Mouse (Mus musculus): ENCODE results near the gene Tmem120b. TPM values are rescaled to one million over a fixed set of nuclear protein-coding genes. Genes with fewer than 3 reads are reported as not detected.

Gene Tmem120b
- polyA plus RNA-seq, 1 experiment from 2014 or later = 23.3 TPM

DNA sequence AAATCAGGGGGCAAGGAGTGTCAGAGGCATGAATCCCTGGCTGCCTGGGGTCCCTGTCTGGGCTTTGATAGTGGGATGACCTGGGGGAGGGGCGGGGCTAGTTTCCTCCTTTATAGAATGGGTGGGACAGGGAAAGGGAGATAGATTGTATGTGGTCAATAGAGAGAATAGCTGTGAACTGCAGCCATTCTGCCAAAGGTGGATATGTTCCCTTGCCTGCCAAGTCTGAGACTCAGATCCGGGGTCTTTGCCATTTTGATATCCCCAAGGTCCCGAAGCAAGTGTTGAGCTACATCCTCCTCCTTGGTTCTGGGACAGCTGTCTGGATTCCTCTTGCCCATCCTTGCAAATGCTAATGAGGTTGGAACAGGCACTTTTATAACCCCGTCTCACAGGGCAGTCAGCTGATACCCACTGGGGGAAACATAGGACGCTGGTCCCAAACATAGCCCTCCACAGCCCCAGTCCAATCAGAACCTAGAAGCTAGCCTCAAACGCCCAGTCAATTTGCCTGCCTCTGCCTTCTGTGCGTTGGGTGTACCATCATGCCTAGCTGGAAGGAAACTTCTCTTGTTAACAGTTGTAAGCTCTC is 52.5 kb downstream of the Tmem120b start:
- Histone ChIP-seq H3K4me1 (0 out of 2 replicates have a peak, but pooled peaks cover 2% of the 10 kb centered on the region), H3K4me3 (no peak overlapping the region), H3K9ac (no peak overlapping the region; the same call in 1 of the 2 replicates), H3K9me3 (no peaks in the 10 kb centered on the region), H3K27ac (no peak overlapping the region), H3K36me3 (replicated peaks) (no peaks in the 10 kb centered on the region; the same call in 1 of the 2 replicates), H3K4me2 (no peak overlapping the region), H3K27me3 (replicated peaks) (no peaks in the 10 kb centered on the region)
- ATAC-seq (replicated peaks) = no peak
- 64% methylated on average over 7 of the region's 7 CpGs for WGBS

- Histone ChIP-seq H3K9ac (no peak overlapping the region), H3K27me3 (replicated peaks) (no peaks in the 10 kb centered on the region), H3K4me1 (0 out of 2 replicates have a peak, but pooled peaks cover 2% of the 10 kb centered on the region), H3K9me3 (no peaks in the 10 kb centered on the region), H3K4me3 (no peak overlapping the region), H3K4me2 (no peak overlapping the region), H3K27ac (no peak overlapping the region), H3K36me3 (replicated peaks) (peaks cover 2% of the 10 kb centered on the region; the same call in 1 of the 2 replicates)
- WGBS = 85% methylated on average over 4 of the region's 4 CpGs
- no peak for ATAC-seq (replicated peaks)
These were observed 54.0 kb downstream of the Tmem120b start for GRCm38 (mm10) chr5:123122181-123122580.

DNA sequence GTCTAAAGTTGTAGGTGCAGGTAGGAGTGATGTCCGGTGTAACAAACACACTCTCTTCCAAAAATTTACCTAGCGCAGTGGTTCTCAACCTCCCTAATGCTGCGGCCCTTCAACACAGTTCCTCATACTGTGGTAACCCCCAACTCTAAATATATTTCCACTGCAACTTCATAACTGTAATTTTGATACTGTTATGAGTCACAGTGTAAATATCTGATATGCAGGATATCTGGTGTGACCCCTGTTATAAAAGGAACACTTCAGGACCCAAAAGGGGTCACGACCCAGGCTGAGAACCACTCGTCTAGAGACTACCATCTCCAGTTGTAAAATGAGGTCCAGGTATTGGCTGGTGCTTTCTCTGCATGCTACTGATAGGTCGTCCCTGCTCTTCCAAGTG is 56.9 kb downstream of the Tmem120b start:
- no peak for ATAC-seq (replicated peaks)
- H3K27me3 ChIP-seq (replicated peaks) = no peaks in the 10 kb centered on the region
- no peaks in the 10 kb centered on the region for H3K9me3 ChIP-seq
- H3K36me3 ChIP-seq (replicated peaks) = peaks cover 2% of the 10 kb centered on the region; the same call in 1 of the 2 replicates
- WGBS = 90% methylated on average over 6 of the region's 6 CpGs
- H3K4me2 ChIP-seq = no peak overlapping the region
- no peak overlapping the region for H3K27ac ChIP-seq
- no peak overlapping the region for H3K4me3 ChIP-seq
- 0 out of 2 replicates have a peak, but pooled peaks cover 2% of the 10 kb centered on the region for H3K4me1 ChIP-seq
- no peak overlapping the region for H3K9ac ChIP-seq

DNA sequence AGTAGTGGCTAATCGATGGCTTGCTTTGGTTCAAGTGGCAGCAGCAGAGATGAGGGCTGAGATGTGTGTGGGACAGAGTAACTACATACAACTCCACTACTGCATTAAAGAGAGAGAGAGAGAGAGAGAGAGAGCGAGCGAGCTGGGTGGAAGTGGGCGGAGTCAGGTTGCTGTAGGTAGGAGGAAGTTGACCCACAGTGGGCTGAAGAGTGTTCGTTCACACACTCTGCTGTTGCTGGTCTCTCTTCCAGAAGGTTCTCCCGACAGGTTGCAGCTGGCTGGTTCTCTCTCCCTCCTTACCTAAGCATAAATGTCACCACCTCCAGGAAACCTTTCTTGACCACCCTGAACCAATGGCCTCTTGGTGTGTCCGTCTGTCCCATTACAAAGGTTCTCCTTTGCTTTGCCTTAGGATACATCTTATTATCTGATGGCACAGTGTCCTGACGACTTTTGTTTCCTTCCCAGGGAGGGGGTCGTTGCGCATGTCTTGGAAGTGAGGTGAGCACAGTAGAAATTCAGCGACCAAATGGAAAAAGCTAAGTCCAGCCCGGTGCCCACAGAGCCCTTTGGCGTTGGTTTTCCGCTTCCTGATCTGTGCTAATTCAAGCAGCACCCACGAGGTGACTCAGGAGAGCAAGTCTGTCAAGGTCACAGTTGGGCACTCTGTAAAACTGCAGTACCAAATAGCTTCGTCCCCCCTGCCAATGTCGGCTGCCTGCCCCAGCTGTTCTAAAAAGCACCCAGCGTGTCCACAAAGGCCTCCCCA is 57.6 kb downstream of the Tmem120b start:
- Histone ChIP-seq H3K9me3 (no peaks in the 10 kb centered on the region), H3K4me3 (no peak overlapping the region), H3K36me3 (replicated peaks) (peaks cover 2% of the 10 kb centered on the region; the same call in 1 of the 2 replicates), H3K9ac (no peak overlapping the region), H3K4me2 (no peak overlapping the region), H3K4me1 (0 out of 2 replicates have a peak, but pooled peaks cover 1% of the 10 kb centered on the region), H3K27me3 (replicated peaks) (no peaks in the 10 kb centered on the region), H3K27ac (no peak overlapping the region)
- WGBS = 85% methylated on average over 18 of the region's 18 CpGs
- no peak for ATAC-seq (replicated peaks)

GRCm38 (mm10) chr5:123127031-123127430 is 58.8 kb downstream of the Tmem120b start:
- no peak for ATAC-seq (replicated peaks)
- no peak overlapping the region for H3K9ac ChIP-seq
- peaks cover 7% of the 10 kb centered on the region for H3K4me1 ChIP-seq
- no peaks in the 10 kb centered on the region for H3K27me3 ChIP-seq (replicated peaks)
- WGBS = 79% methylated on average over 6 of the region's 6 CpGs
- no peak overlapping the region for H3K4me3 ChIP-seq
- no peaks in the 10 kb centered on the region for H3K9me3 ChIP-seq
- H3K36me3 ChIP-seq (replicated peaks) = peaks cover 2% of the 10 kb centered on the region; the same call in 1 of the 2 replicates
- no peak overlapping the region for H3K4me2 ChIP-seq
- no peak overlapping the region for H3K27ac ChIP-seq

DNA sequence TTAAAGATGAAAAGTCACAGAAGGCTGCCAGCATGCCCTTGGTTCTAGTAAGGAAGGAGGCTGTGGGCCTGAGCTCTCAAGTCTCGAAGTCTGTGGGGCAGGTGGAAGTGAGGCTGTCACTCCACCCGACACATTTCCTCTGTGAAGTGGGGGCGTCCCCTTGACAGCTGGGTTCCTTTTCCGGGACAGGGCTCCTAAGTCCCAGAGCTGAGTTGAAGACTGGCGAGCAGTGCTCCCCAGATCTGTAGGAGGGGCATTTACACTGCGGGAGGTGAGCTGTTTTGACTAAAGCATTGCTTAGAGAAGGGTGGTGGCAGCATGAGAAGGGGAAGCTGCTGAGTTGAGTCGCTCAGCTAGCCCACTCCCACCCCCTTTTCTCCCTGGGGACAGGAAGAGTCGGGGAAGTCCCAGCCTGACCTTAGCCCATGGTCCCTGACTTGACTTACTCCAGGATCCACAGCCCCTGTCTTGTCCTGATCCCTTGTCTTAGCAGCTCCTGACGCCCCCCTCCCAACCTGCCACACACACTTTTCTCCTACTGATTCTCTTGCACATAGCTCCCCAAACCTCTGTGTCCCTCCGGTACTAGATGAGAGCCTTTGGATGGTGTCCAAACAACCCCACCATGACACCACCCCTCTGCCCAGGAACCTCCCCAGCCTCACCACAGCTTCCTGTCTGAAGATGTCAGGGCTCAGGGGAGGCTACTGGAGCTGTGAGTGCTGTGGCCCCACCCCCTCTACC is 60.4 kb downstream of the Tmem120b start:
- no peak overlapping the region for H3K27ac ChIP-seq
- H3K4me3 ChIP-seq = no peak overlapping the region
- no peaks in the 10 kb centered on the region for H3K27me3 ChIP-seq (replicated peaks)
- no peak for ATAC-seq (replicated peaks)
- H3K36me3 ChIP-seq (replicated peaks) = peaks cover 2% of the 10 kb centered on the region; the same call in 1 of the 2 replicates
- H3K9ac ChIP-seq = no peak overlapping the region
- H3K4me2 ChIP-seq = no peak overlapping the region
- peaks cover 22% of the 10 kb centered on the region for H3K4me1 ChIP-seq
- WGBS = 55% methylated on average over 10 of the region's 10 CpGs
- H3K9me3 ChIP-seq = no peaks in the 10 kb centered on the region

GRCm38 (mm10) chr5:123129170-123129757 is 61.0 kb downstream of the Tmem120b start:
- 88% methylated on average over 10 of the region's 10 CpGs for WGBS
- Histone ChIP-seq H3K27me3 (replicated peaks) (no peaks in the 10 kb centered on the region), H3K4me1 (peaks cover 29% of the 10 kb centered on the region), H3K9me3 (no peaks in the 10 kb centered on the region), H3K4me3 (no peak overlapping the region), H3K9ac (no peak overlapping the region), H3K27ac (no peak overlapping the region), H3K36me3 (replicated peaks) (peaks cover 2% of the 10 kb centered on the region; the same call in 1 of the 2 replicates), H3K4me2 (no peak overlapping the region)
- ATAC-seq (replicated peaks) = no peak

DNA sequence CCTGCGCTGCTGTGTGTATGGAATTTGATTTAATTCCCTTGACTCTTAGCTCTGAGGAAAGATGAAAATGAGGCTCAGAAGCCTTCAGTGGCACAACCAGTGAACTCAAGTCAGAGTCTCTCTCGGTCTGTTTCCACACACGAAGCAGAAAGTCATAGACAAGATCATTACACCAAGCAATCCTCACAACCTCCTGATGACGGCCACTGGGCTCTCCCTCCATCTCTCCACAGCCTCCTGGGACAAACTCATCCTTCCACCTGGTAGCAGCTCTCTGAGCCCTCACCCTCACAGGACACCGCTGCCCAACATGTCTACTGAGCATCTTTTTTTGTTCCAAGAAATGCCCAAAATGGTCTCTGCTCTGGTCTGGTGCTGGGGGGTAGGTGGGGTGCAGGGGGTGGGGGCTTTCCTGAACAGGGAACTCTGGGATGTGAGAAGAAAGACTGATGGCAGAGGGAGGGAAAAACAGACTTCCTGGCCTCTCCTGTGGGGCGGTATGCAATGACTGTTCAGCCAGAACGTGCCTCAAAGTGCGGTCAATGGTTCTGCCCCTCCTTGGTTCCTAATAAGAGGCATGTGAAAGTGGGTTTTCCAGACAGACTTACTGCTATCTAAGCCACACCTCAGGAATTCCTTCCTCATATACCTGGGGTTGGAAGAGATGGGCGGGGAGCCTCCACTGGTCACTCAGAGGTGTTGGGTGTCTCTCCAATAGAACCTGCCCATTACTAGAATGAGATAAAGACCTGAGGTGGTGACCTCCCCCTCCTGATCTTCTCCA is 62.0 kb downstream of the Tmem120b start:
- Histone ChIP-seq H3K9ac (no peak overlapping the region), H3K4me3 (no peak overlapping the region), H3K4me1 (peaks cover 38% of the 10 kb centered on the region), H3K9me3 (no peaks in the 10 kb centered on the region), H3K27ac (no peak overlapping the region), H3K36me3 (replicated peaks) (peaks cover 2% of the 10 kb centered on the region; the same call in 1 of the 2 replicates), H3K27me3 (replicated peaks) (no peaks in the 10 kb centered on the region), H3K4me2 (no peak overlapping the region)
- no peak for ATAC-seq (replicated peaks)
- 83% methylated on average over 9 of the region's 9 CpGs for WGBS

DNA sequence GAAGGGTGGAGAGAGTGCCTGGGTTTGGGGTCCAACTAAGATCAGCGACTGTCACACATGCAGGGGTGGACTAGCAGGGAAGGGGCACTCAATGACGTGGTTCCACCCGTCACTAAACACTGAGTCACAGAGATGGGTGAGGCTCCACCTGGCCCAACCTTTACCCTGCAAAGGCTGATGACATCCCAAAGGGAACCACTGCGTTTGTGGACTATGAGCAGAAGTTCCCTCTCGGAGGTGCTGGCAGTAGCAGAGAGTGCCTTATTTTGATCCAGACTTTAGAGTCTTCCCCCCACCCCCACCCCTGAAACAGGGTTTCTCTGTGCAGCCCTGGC is 62.6 kb downstream of the Tmem120b start:
- peaks cover 44% of the 10 kb centered on the region for H3K4me1 ChIP-seq
- WGBS = 90% methylated on average over 5 of the region's 5 CpGs
- H3K4me3 ChIP-seq = no peak overlapping the region
- H3K9ac ChIP-seq = no peak overlapping the region
- peaks cover 2% of the 10 kb centered on the region; the same call in 1 of the 2 replicates for H3K36me3 ChIP-seq (replicated peaks)
- no peak overlapping the region for H3K4me2 ChIP-seq
- H3K27ac ChIP-seq = no peak overlapping the region
- H3K27me3 ChIP-seq (replicated peaks) = no peaks in the 10 kb centered on the region
- no peak for ATAC-seq (replicated peaks)
- no peaks in the 10 kb centered on the region for H3K9me3 ChIP-seq

DNA sequence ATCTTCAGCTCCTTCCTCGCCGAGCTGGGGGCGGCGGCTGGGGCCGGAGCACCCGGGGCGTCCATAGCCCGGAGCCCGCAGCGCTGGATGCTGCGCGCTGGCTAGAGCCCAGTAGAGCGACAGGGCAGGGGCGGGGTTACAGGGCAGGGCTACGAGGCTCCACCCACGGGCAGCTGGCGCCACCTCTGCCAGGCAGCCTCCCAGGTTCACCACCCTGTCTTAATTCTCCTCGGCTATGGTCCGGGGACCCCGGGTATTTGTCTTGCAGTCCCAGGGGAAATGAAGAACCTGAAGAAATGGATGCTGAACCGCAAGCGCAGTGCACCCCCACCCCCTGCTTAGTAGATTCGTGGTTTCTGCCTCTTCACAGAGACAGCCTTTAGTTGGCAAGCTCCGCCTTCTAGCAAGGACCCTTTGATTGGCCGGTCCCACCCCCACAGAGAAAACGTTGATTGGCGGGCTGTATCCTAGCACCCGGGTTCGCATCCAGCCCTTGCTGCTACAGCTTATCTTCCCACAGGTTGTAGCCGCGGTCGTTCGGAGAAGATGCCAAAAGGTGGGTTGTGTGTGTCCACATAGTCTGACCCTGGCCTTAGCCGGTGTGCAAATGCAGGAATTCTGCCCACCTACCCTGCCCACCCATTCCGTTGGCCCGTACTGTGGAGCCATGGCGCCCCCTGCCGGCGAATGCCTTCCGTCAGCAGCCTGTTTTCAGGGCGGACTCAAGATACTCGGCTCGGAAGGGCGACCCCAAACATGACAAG is 64.3 kb downstream of the Tmem120b start, which contains the start of gene Rhof:
TSS of gene Rhof (minus strand) at position 385 of the 764 bp plus-strand sequence.
- peak within 1 kb of the TSS; percentile 94 for H3K4me3 ChIP-seq
- peak; percentile 31 for ATAC-seq (replicated peaks)
- no peaks in the 10 kb centered on the region for H3K27me3 ChIP-seq (replicated peaks)
- no peaks in the 10 kb centered on the region for H3K36me3 ChIP-seq (replicated peaks)
- peaks cover 61% of the 10 kb centered on the region for H3K4me1 ChIP-seq
- peak within 1 kb of the TSS; percentile 100 for H3K27ac ChIP-seq
- no peaks in the 10 kb centered on the region for H3K9me3 ChIP-seq
- peak within 1 kb of the TSS; percentile 40 for H3K9ac ChIP-seq
- peak within 1 kb of the TSS; percentile 99 for H3K4me2 ChIP-seq
- 3% methylated on average over 44 of the region's 44 CpGs for WGBS
